Mouse (Mus musculus) yolk sac, embryonic 10.5 days (tissue): Measurements from ENCODE around the gene Dolk.
A peak's percentile ranks its signal among the peaks of the same experiment; 100 is the strongest.

ENCODE experiments used
- DNase-seq: peaks from one replicate; pipeline ENCODE4 v3.0.0-alpha.2; 2017; ENCODE audit warnings: low spot score

The Dolk gene

DNA sequence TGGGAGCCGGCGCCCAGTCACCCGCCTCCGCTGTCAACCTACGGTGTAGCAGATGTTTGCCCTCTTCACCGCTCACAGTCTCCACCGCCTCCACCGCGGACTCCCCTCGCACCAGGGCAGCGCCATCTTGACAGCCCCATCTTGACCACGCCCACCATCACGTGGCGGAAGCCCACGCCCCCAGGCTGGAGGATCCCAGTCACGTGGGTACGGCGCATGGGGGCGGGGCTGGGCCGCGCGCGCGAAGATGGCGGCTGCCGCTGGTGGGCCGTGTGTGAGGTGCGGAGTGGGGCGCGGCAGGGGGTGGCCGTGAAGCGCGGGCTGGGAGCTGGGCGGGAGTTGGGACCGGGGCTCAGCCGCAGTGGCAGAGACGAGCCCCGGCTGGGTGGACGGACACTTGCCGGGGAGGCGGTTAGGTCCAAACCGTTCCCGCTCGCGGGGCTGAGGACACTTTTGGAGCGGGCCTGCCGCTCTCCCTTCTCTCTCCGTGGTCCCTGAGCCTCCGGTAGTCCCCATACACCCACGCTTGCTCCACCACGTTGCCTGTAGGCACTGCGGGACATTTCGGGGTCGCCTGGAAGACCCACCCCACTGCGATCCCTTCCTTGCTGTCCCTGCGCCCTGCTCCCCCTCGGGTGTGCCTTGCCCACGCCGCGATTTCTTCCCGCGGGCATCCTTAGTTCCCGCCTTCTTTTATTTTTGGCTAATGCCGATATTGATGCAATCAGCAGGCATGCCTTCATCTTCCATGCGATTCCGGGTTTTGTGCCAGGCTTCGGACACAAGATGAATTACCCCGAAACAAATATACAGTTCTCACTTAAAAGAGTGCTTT lies at the start of gene Dolk, which contains the start of gene Nup188:
Gene Dolk (minus strand): TSS at position 143 of the 835 bp plus-strand sequence.
Gene Nup188 (plus strand): TSS at position 206 of the 835 bp plus-strand sequence.
- peak; percentile 94 for DNase-seq

DNA sequence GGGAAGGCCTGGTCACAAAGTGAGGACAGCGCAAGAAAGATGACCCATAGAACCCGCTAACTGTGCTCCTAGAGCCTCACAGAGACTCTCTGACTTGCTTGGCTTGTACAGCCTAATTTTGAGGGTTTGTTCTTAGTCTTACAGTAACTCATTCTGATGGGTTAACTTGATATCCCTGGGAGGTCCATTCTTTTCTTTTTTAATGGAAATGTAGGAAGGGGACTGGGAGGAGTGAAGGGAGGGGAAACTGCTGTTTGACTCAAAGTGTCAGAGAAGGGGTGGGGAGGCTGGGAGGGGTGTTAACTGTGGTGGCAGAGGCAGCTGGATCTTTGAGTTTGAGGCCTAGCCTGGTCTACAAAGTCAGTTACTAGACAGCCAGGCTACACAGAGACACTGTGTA lies 49.2 kb upstream of the Dolk start:
- DNase-seq, result no peak

DNA sequence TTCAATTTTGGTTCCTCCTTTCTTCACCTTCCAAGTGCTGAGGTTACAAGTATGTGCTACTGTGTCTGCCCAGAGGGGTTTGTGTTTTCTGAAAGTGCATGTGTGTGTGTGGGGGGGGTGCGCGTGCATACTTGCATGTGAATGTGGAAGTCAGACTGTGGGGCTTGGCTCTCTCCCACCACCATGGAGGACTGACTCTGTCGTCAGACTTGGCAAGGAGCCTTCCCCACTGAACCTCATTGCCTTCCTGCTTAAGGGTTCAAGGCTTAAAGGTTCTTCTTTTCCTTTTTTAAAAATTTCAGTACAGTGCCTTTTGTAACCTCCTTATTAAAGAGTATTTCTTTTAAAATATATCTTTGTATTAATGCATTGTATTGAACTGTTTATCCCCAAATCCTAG lies 42.7 kb upstream of the Dolk start:
- DNase-seq, result no peak

DNA sequence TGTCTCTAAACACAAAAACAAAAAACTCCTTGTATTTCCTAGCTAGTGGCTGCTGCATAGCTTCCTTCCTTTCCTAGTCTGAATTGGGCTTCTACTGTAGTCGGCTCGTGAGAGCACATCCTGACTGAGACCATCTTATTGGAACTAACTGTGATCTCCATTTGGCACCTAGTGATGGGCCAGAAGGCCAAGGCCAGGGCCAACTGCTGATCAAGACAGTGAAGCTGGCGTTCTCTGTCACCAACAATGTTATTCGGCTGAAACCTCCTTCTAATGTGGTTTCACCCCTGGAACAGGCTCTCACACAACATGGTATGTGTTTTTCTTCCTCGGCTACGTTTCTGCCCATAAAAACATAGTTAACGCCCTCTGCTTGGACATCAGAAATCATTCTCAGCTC lies 41.1 kb upstream of the Dolk start:
- no peak for DNase-seq

DNA sequence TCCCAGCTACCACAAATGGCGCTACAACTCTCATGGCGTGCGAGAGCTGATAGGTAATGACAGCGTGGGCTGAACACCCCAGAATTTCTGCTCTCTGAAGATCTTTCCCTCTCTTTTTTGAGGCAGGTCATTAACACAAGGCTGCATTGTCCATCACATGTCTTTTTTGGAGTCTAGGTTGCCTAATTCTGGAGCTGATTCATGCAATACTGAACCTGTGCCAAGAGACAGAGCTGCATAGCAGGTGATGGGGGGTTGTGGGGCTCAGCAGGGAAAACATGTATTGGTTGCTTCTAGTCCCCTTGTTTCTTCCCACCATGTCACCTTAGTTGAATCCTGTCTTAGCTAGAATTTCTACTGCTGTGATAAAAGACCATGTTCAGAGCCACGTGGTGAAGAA lies 39.2 kb upstream of the Dolk start:
- DNase-seq, result no peak

DNA sequence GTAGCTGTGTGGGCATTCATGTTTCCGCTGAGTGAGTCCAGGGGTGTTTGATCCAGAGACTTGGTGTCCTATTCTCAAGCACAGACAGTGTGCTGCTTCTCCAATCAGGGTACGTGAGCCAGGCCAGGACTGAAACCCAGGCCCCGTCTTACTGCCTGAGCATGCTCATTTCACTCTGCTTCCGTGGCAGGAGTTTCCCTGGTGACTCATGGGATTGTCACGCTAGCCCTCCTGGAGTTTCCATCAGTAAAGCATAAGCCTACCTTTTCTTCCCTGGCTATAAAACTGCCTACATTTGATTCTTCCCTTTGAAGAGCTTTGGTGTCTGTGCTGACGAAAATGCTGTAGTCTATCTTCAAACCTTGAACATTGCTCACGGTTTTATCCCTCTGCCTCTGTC lies 37.0 kb upstream of the Dolk start:
- DNase-seq, result no peak

DNA sequence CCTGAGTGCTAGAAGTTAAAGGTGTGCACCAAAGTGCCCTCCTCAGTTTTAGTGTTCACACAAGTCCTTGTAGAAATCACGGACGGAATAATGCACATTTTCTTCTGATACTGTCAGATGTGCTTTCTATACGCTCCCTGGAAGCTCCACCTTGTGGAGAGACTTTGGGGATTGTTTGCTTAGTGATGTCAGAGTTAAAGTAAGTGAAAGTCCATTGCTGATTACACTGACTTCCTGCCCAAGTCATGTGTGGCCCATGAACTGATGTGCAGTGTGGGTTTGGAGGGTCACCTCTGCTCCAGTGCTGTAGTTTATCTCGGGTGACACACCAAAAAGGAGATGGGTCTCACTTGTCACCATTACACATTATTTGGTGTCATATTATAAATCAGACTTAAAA lies 33.1 kb upstream of the Dolk start:
- DNase-seq, result peak; percentile 21

DNA sequence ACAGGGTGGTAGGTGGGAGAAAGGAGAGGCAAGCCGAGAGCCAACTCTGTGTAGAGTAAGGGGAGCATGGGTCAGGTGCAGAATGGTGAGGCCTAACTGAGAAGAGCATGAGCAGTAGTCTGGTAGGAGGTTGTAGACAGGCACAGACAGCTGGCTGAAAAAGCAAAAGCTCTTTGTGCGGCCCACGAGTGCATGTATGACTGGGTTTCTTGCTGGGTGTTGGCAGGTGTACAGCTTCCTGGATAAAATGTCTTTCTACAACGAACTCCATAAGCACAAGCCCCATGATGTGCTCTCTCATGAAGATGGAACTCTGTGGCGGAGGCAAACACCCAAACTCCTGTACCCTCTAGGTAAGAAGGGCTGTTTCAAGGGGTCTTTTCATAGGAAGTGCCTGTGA lies 30.8 kb upstream of the Dolk start:
- no peak for DNase-seq

DNA sequence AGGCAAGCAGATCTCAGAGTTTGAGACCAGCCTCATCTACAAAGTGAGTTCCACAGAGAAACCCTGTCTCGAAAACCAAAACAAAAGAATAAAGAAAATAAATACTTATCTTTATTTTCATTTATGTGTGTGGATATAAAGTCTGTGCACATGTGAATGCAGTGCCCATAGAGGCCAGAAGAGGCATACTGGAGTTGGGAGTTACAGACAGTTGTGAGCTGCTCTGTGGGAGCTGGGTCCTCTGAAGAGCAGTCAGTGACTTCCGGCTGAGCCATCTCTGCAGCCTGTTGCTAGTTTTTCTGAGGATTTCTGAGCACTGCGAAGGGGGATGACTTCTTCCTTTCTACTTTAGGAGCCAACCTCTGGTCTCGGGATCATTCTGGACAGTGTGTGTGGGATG lies 30.0 kb upstream of the Dolk start:
- no peak for DNase-seq

DNA sequence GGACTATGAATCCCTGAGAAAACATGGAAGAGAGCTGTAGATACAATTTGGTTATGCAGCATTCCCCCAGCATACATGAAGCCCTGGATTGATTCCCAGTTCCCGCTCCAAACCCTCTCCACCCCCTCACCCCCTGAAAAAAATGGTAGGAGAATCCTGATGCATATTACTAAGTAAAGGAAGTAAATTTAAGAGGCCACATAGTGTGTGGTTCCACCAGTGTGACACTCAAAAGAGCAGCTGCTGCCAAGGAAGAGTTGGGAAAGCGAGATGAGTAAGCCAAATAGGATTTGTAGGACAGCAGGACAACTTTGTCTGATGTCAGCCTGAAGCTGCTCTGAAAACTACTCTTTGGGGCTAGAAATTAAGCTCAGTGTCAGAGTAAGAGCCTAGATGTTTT lies 25.3 kb upstream of the Dolk start:
- no peak for DNase-seq

DNA sequence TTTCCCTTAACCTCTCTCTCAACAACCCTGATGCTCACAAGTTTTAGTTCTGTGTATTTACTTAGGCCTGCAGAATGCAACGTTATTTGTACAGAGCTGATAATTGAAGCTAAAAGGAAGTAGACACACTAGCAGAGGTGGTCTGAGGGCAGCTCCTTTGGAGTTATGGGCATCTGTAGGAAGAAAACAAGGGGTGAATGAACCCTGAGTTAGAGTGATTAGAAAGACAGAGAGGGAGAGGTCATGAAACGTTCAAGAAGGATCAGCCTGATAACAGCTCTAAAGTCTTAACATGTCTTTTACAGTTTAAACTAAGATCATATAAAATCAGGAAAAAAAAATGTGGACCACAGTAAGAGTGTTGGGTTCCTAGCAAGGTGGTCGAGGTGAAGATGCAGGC lies 23.2 kb upstream of the Dolk start:
- DNase-seq, result no peak

DNA sequence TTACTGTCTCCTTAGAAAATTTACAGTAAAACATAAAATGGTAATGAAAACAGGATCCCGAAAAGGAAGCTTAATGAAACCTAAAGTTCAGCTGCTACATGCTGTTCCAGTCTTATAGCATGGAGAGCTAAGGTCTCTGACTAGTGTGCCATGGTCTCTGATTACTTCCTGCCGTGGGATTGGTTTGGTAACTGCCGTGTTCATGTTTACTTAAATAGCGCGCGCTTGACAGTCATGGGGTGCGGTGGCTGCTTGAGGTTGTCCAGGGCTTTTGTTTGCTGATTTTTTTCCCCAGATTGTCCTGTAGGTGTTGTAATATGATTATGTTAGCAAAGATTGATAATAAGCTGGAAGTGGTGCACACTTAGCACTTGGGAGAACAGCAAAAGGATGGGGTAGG lies 20.0 kb upstream of the Dolk start:
- DNase-seq, result no peak

DNA sequence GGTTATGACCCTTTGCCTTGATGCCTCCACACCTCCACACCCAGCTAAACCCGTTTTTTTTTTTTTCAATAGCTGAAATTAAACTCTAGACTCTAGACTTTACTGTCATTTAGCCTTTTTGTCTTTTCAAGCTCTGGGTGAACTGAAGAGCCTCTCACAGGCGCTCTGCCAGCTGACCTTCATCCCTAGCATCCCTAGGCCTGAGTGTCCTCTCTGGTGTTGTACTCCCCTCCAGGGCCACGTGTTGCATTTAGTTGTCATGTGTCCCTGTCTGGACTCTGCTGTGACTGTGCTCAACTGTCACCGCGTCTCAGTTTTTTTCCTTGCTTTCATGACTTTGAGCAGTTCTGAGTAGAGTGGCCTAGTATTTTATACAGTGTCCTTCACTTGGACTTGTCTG lies 13.8 kb upstream of the Dolk start:
- DNase-seq, result no peak

DNA sequence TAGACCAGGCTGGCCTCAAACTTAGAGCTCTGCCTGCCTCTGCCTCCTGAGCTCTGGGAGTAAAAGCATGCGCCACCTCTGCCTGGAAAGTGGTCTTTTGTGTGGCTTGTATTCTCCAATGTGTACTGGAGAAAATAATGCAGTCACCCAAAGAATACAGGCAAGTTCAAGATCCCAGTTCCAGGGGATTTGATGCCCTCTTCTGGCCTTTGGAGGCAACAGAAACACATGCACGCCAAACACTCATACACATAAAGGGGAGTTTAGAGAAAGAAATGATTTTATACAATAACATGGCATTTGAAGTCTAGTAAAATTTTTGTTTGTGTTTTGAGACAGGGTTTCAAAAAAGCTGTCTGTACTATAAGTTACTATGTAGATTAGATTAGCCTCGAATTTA lies 13.4 kb upstream of the Dolk start:
- DNase-seq, result no peak

DNA sequence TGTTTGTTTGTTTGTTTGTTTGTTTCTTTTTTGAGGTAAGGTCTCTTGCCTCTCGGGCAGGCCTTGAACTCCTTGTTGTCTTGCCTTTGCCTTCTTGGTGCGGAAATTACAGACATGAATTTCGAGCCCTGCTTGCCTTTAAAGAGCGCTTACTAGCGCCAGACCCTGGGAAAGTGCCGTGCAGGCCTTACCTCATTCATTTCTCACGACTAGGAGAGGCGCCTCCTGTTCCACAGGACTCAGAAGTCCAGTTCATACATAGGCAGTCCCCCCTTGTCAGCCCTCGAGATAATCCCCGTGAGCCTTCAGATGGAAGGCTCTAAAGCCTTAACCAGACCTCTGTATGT lies 866 bp upstream of the Dolk start:
- DNase-seq, result peak; percentile 51

DNA sequence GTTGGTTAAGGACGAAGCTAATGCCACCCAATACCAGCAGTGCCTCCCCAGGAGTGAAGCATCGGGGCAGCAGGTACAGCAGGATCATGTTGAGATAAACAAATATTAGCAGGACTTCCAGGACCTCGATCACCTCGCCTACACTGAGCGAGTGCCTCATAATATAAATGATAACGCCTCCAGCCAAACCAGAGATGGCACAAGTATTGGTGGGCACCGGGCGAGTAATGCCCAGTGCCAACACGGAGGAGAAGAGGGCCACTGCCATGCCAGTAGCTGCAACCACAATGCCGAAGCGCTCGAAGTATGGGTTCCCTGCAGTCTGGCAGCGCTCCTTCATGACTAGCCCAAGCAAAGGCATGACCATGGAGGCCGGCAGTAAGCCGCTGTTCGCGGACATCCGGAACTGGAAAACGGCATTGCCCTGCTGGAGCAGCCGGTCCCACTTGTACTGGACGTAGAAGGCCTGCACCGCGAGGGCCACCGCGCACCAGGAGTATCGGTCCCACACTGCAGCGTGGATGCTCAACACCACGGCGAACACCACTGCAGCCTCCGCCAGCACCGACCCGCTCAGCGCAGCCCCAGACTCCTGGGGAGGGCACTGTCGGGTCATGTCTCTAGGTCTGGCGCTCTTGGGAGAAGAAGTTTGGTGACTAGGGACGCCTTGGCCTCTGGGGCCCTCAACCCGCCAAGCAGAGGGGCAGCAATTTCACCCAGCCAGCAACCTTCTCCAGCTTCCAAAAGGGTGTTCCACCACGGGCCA lies 535 bp downstream of the Dolk start:
- no peak for DNase-seq

DNA sequence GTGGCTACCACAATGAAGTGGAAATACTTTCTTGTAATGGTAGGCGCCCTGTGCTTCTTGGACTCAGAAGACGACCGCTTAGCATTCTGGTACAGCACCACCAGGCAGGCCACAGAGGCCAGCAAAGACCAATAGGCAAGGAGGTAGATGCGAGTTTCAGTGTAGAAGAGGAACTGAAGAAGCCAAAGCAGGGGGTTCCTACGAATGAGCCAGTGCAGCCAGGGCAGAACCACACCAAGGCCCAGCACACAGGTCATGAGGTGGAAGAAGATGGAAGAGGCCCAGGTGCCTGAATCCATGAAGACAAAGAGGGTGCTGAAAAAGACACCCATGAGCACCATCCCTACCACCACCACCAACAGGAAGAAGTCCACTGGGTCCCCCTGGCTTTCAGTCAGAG lies 1.1 kb downstream of the Dolk start:
- DNase-seq, result no peak

DNA sequence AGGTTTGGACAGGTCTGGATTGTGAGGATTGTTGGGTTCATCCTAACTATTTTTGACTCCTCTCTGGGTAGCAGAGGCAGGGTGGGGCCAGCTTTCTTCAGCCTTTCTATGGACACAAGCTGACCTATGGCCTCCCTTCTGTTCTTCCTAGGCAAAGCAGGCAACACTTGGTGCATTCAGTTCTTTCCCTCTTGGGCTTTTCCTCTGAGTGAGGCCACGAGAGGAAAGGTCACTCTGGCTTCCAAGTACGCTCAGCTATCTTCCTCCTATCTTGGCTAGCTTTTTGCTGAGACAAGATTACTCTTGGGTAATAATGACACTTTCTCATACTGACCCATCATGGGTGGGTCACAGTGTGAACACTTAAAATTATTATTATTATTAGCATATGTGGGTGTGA lies 2.9 kb downstream of the Dolk start:
- peak; percentile 49 for DNase-seq

DNA sequence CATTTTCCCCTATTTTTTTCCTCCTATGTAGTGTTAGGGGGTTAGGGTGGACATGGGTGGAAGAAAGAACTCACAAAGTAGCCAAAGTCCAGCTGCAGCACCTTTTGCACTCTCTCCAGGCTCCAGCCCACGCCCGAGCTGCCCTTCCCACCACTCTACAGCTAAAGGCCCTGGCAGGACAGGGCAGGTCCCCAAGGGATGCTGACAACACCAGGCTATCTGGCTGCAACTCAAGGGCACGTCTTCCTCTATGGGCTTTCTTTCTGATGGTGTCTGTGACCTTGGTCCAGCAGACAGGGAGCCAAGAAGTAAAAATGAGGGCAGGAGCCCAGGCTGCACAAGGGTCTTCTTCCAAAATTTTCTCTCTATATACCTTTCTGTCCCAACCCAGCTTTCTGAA lies 4.5 kb downstream of the Dolk start:
- no peak for DNase-seq

DNA sequence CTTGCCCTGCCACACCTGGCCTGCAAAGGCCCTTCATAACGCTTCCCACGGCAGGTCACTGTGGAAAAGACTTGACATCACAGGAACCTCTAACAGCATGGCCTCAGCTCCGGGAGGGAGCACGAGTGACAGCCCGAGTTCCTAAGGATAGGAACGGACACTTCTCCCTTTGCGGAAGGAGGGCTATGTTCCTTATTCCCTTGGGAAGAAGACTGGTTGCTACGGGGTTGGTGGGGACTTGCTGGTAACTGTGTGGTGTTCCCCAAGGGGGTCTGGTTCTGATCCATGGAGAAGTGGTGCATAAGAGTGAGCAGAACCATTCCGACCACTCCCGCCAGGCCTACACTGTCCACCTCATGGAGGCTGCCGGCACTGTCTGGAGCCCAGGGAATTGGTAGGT lies 5.4 kb downstream of the Dolk start, which contains the start of gene Gm28038:
Gene Gm28038 (plus strand): TSS at position 301 of the 400 bp plus-strand sequence.
- no peak for DNase-seq

DNA sequence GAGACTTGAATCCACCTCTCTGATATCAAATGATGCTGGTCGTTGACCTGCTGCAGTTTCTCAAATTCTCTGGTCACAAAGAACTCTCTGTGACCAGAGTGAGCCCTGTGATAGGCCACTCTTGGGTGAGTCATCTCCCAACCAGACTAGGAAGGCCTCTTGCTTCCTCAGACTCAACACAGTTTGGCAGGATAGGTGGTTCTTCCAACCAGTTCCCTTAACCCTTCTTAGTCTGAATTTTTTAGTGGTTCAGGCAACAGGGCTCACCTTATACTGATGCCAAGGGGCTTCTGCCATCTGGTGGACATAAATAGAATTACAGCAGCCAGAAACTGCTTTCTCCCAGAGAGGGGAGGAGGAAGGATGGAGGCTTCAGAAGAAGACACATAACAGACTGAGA lies 16.0 kb downstream of the Dolk start:
- DNase-seq, result peak; percentile 47

DNA sequence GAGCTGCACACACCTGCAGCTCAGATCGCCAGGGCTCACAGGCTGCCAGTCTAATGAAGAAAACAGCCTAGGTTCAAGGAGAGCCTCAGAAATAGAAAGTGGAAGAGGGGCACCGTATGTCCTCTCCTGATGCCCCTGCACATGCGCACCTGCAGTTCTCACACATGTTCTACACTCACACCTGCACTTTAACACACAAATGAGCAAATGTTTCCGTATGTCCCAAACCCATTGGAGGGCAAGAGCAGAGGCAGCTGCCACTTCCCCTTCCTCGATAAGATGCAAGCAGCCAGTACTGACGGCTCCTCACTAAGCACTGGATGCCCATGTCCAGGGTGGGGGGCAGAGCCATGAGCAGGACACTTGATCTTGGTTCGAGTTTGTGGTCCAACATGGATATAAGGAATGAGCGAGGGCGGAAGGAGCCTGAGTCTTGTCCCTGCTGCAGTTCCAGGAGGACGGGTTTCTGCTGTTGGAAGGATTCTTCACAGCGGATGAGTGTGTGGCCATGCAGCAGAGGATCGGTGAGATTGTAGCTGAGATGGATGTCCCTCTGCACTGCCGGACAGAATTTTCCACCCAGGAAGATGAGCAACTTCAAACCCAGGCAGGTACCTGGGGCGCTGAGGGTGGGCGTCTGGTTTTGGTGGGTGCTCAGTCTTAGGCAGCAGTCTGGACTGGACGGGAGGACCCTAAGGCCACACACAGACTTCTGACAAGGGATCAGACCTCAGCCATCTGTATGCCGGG lies 16.7 kb downstream of the Dolk start:
- no peak for DNase-seq

DNA sequence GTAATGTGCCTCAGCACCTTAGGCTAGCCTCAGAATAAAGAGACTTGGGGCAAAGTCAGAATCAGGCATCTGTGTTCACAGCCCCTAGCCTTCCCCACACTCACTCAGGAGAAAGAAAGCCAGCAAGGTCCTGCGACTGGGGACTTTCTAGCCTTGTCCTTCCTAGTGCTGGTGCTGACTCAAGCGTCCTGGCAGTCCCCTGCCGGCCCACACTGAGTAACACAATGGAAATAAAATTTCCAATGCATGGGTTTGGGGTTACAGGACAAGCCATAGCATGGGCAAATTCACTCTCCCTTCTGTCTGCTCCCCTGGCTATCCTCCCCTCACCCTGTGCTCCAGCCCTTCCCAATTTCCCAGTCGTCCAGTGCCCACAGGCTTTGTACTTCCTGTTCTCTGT lies 17.8 kb downstream of the Dolk start:
- DNase-seq, result no peak
